Mouse (Mus musculus) hindbrain, embryonic 15.5 days (tissue): ENCODE data around the gene Tmem210. TPM values are rescaled to one million over a fixed set of nuclear protein-coding genes. Genes with fewer than 3 reads are reported as not detected.

Experiments
- ATAC-seq: fragments of 200-750 bp; cut with Nextera tagmentation; 2 replicates; pipeline ENCODE4 v1.8.0; 2017; ENCODE audit warnings: low read depth, moderate number of reproducible peaks, moderate TSS enrichment; ENCODE audit not compliant: low FRiP score
- H3K27ac ChIP-seq: fragments of 300-500 bp; sonication (generic); replicated peaks from 2 replicates; pipeline ENCODE4 v1.5.1; 2015; ENCODE audit warnings: mild to moderate bottlenecking, inconsistent platforms
- H3K27me3 ChIP-seq: fragments of 300-500 bp; sonication (generic); 2 replicates; pipeline ENCODE4 v1.6.1; 2015; ENCODE audit warnings: control low read depth, inconsistent platforms
- H3K36me3 ChIP-seq: fragments of 300-500 bp; sonication (generic); 2 replicates; pipeline ENCODE4 v1.6.1; 2015; ENCODE audit warnings: control low read depth, inconsistent platforms
- H3K4me1 ChIP-seq: fragments of 300-500 bp; sonication (generic); replicated peaks from 2 replicates; pipeline ENCODE4 v1.6.1; 2015; ENCODE audit warnings: control low read depth, inconsistent platforms
- H3K4me2 ChIP-seq: fragments of 300-500 bp; sonication (generic); 2 replicates; pipeline ENCODE4 v1.6.1; 2015; ENCODE audit warnings: moderate library complexity, mild to moderate bottlenecking, inconsistent platforms
- H3K4me3 ChIP-seq: fragments of 300-500 bp; sonication (generic); 2 replicates; pipeline ENCODE4 v1.5.1; 2015; ENCODE audit warnings: mild to moderate bottlenecking, inconsistent platforms
- H3K9ac ChIP-seq: fragments of 300-500 bp; sonication (generic); 2 replicates; pipeline ENCODE4 v1.6.1; 2015; ENCODE audit warnings: inconsistent platforms
- H3K9me3 ChIP-seq: fragments of 300-500 bp; sonication (generic); 2 replicates; pipeline ENCODE4 v1.6.1; 2016; ENCODE audit warnings: control low read depth, inconsistent platforms
- WGBS: fragments of 180-500 bp; shearing (Covaris S2); methylation state at CpG from one replicate; pipeline ENCODE4 v1.1.7; 2015; 5-methylcytosine and 5-hydroxymethylcytosine counted together
- polyA plus RNA-seq: library from polyadenylated mRNA; unstranded; fragments of >200 nt; fragmentation: Nextera tagmentation; extraction: Ambion mirVana; gene quantifications from 2 replicates; pipeline ENCODE4 v1.2.1, GENCODE M21; 2015

Gene Tmem210
- polyA plus RNA-seq, 1 experiment from 2014 or later, result not detected

DNA sequence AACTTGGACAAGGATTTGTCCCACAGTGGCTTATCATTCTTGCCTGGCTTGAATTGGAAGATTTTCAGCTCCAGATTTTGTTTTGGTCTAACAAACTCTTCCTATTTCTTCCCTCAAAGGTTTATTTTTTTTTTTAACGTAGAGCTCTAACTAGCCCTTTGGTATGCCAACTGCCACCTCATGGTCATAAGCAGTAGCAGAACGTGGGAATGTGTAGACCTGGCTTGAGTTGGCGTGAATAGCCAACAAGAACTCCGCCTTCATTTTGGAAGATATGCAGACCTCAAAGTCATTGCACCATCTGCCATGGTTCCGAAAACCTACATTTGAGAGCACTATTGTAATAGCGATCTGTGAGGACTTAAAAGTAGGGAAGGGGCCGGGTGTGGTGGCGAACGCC lies 43.5 kb downstream of the Tmem210 start:
- ATAC-seq, result no peak
- Histone ChIP-seq H3K4me3 (peak overlapping the region; percentile 81), H3K9me3 (no peaks in the 10 kb centered on the region), H3K36me3 (peaks cover 23% of the 10 kb centered on the region), H3K27ac (no peak overlapping the region), H3K9ac (peak overlapping the region; percentile 84; the same call in 1 of the 2 replicates), H3K4me2 (peak overlapping the region; percentile 66), H3K4me1 (peaks cover 30% of the 10 kb centered on the region), H3K27me3 (no peaks in the 10 kb centered on the region)
- 62% methylated on average over 9 of the region's 9 CpGs for WGBS

DNA sequence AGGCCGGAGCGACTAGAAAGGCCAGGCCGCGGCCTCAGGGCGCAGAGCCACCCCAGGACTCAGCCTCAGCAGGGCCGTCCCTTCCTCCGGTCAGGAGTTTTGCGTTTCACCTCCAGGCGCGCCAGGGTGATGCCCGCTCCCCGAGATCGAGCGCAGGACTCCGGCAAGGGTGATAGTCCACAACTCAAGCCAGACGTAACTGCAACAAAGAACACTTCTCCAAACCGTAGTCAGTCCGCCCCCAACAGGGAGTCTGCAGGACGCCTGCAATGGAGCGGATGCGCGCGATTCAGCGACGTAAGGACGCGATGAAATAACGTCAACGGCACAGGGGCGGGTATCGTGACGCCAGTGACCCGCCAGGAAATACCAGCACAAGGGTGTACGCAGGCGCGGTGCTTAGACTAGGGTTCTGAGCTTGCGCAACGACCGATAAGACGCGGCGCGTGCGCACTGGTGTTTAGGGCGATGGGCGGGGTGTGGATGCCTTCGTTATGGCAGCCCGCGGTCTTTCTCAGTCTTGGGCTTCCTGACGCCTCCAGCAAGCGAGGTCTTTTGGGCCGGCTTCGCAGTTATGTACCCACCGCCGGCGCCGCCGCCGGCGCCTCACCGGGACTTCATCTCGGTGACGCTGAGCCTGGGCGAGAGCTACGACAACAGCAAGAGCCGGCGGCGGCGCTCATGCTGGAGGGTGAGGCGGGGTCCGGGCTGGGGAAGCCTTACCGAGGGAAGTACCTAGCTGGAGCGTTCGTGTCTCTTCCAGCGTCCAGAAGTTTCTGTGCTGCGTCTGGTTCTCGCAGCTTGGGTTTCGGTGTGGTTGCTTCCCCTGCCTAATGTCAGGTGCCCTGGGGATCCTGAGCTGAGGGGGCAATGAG lies 44.6 kb downstream of the Tmem210 start, which contains the start of gene Man1b1:
Gene Man1b1 (plus strand): TSS at position 53 of the 875 bp plus-strand sequence.
- under 1% methylated on average over 78 of the region's 78 CpGs for WGBS
- peak within 1 kb of the TSS; percentile 81 for H3K4me3 ChIP-seq
- peak within 1 kb of the TSS; percentile 89 for H3K9ac ChIP-seq
- H3K36me3 ChIP-seq, result peaks cover 32% of the 10 kb centered on the region
- peak; percentile 98 for ATAC-seq
- no peaks in the 10 kb centered on the region for H3K27me3 ChIP-seq
- H3K9me3 ChIP-seq, result no peaks in the 10 kb centered on the region
- peak within 1 kb of the TSS; percentile 89 for H3K27ac ChIP-seq
- peaks cover 30% of the 10 kb centered on the region for H3K4me1 ChIP-seq
- H3K4me2 ChIP-seq, result peak within 1 kb of the TSS; percentile 96

DNA sequence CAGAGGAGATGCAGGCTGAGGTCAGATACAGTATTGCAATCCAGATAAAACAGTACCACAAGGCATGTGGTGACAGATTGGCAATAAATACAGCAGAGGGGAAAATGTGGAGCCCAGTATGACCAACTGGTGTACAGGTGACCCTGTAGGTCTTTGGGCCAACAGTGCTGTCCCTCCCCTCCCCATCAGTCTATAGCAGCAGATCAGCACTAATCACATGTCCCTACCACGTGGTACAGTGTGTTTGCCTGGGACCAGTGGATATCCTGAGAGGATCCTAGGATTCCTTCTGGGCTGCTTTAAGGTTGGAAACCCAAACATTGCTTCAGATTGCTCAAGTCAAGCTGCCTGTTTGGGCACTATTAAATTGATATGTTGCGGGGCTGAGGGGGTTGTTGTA lies 45.6 kb downstream of the Tmem210 start:
- Histone ChIP-seq H3K4me3 (peak overlapping the region; percentile 81), H3K9me3 (no peaks in the 10 kb centered on the region), H3K4me1 (peaks cover 30% of the 10 kb centered on the region), H3K4me2 (peak overlapping the region; percentile 96), H3K27ac (no peak overlapping the region), H3K9ac (no peak overlapping the region), H3K27me3 (no peaks in the 10 kb centered on the region), H3K36me3 (peaks cover 40% of the 10 kb centered on the region)
- 83% methylated on average over 2 of the region's 2 CpGs for WGBS
- ATAC-seq, result no peak

DNA sequence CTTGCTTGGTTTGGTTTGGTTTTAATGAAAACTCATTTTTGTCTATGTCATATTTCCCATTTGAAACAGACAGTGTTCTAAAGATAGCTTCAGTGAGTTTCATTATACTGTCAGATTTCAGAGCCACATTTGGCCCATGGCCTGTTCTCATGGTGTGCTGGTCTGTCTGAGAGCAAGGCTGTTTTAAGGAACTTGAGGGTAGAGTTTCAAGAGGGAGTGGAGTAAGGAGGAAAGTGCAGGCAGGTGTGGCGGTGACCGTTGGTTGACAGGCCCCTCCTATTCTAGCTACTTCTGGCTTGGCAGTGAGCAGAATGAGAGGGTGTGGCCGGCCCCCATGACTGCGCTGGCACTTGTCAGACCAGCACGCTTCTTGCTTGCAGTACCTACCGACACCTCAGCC lies 50.4 kb downstream of the Tmem210 start:
- peaks cover 71% of the 10 kb centered on the region for H3K36me3 ChIP-seq
- no peaks in the 10 kb centered on the region for H3K27me3 ChIP-seq
- H3K9ac ChIP-seq, result no peak overlapping the region
- peaks cover 17% of the 10 kb centered on the region for H3K4me1 ChIP-seq
- H3K4me2 ChIP-seq, result no peak overlapping the region
- 95% methylated on average over 6 of the region's 6 CpGs for WGBS
- no peak overlapping the region for H3K4me3 ChIP-seq
- no peak for ATAC-seq
- no peak overlapping the region for H3K27ac ChIP-seq
- H3K9me3 ChIP-seq, result no peaks in the 10 kb centered on the region

Other genes starting within 250 kb of the Tmem210 start
- gene Nsmf, start 233.8 kb upstream of the Tmem210 start, polyA plus RNA-seq, result 166 and 188 TPM in 2 replicates
- 0.12 TPM in 1 of 2 replicates, not detected in the other for gene Entpd8, start 207.8 kb upstream of the Tmem210 start, polyA plus RNA-seq
- not detected in 2 replicates for gene Noxa1, start 193.0 kb upstream of the Tmem210 start, polyA plus RNA-seq
- gene Nrarp, start 107.4 kb upstream of the Tmem210 start, polyA plus RNA-seq, result 18.9 and 20.2 TPM in 2 replicates
- 1.9 and 2.3 TPM in 2 replicates for gene Tor4a, start 91.3 kb upstream of the Tmem210 start, polyA plus RNA-seq
- gene Nelfb, start 76.7 kb upstream of the Tmem210 start, polyA plus RNA-seq, result 108 and 112 TPM in 2 replicates
- gene Stpg3, start 73.5 kb upstream of the Tmem210 start, polyA plus RNA-seq, result not detected in 2 replicates
- gene Fam166a, start 69.4 kb upstream of the Tmem210 start, polyA plus RNA-seq, result 0.70 and 0.72 TPM in 2 replicates
- 444 and 468 TPM in 2 replicates for gene Tubb4b, start 63.4 kb upstream of the Tmem210 start, polyA plus RNA-seq
- not detected in 2 replicates for gene Slc34a3, start 53.8 kb upstream of the Tmem210 start, polyA plus RNA-seq
- gene Rnf224, start 51.4 kb upstream of the Tmem210 start, polyA plus RNA-seq, result not detected in 2 replicates
- 145 and 177 TPM in 2 replicates for gene Rnf208, start 45.9 kb upstream of the Tmem210 start, polyA plus RNA-seq
- 0.23 TPM in 1 of 2 replicates, not detected in the other for gene Cysrt1, start 45.7 kb upstream of the Tmem210 start, polyA plus RNA-seq
- gene AL732309.1, start 41.3 kb upstream of the Tmem210 start, polyA plus RNA-seq, result 4.9 and 6.3 TPM in 2 replicates
- 13.4 and 13.8 TPM in 2 replicates for gene Tmem203, start 32.7 kb upstream of the Tmem210 start, polyA plus RNA-seq
- gene Tprn, start 25.5 kb upstream of the Tmem210 start, polyA plus RNA-seq, result 17.1 and 21.5 TPM in 2 replicates
- gene Ssna1, start 15.7 kb upstream of the Tmem210 start, polyA plus RNA-seq, result 171 and 183 TPM in 2 replicates
- 139 and 143 TPM in 2 replicates for gene Anapc2, start 15.7 kb upstream of the Tmem210 start, polyA plus RNA-seq
- gene Lrrc26, start 1.8 kb downstream of the Tmem210 start, polyA plus RNA-seq, result 0.18 TPM in 1 of 2 replicates, not detected in the other
- 58.4 and 61.3 TPM in 2 replicates for gene Grin1, start 31.0 kb downstream of the Tmem210 start, polyA plus RNA-seq
- 43.6 and 45.2 TPM in 2 replicates for gene Man1b1, start 44.2 kb downstream of the Tmem210 start, polyA plus RNA-seq
- 24.4 and 24.9 TPM in 2 replicates for gene Dpp7, start 68.2 kb downstream of the Tmem210 start, polyA plus RNA-seq
- 5.1 and 6.4 TPM in 2 replicates for gene Uap1l1, start 77.5 kb downstream of the Tmem210 start, polyA plus RNA-seq
- gene Sapcd2, start 84.2 kb downstream of the Tmem210 start, polyA plus RNA-seq, result 11.8 and 13.8 TPM in 2 replicates
- 3.7 and 7.0 TPM in 2 replicates for gene Entpd2, start 107.7 kb downstream of the Tmem210 start, polyA plus RNA-seq
- 424 and 493 TPM in 2 replicates for gene Npdc1, start 111.2 kb downstream of the Tmem210 start, polyA plus RNA-seq
- 0.08 TPM in 1 of 2 replicates, not detected in the other for gene Fut7, start 135.1 kb downstream of the Tmem210 start, polyA plus RNA-seq
- 15.0 and 15.1 TPM in 2 replicates for gene Abca2, start 140.6 kb downstream of the Tmem210 start, polyA plus RNA-seq
- gene Clic3, start 168.7 kb downstream of the Tmem210 start, polyA plus RNA-seq, result 3.7 and 4.3 TPM in 2 replicates
- 109 and 119 TPM in 2 replicates for gene Paxx, start 172.9 kb downstream of the Tmem210 start, polyA plus RNA-seq
- gene Ptgds, start 181.9 kb downstream of the Tmem210 start, polyA plus RNA-seq, result 647 and 983 TPM in 2 replicates
- not detected in 2 replicates for gene Lcn12, start 205.8 kb downstream of the Tmem210 start, polyA plus RNA-seq
- 120 and 143 TPM in 2 replicates for gene Fbxw5, start 212.6 kb downstream of the Tmem210 start, polyA plus RNA-seq
- 5.8 and 6.1 TPM in 2 replicates for gene C8g, start 213.6 kb downstream of the Tmem210 start, polyA plus RNA-seq